Mouse (Mus musculus): ENCODE results near the gene Tnnt2. TPM values are rescaled to one million over a fixed set of nuclear protein-coding genes. Genes with fewer than 3 reads are reported as not detected.
A peak's percentile ranks its signal among the peaks of the same experiment; 100 is the strongest.

The Tnnt2 gene
- 40.8 and 48.4 TPM in 2 replicates for polyA plus RNA-seq (2015; fragmentation: Nextera tagmentation; extraction: Ambion mirVana)

DNA sequence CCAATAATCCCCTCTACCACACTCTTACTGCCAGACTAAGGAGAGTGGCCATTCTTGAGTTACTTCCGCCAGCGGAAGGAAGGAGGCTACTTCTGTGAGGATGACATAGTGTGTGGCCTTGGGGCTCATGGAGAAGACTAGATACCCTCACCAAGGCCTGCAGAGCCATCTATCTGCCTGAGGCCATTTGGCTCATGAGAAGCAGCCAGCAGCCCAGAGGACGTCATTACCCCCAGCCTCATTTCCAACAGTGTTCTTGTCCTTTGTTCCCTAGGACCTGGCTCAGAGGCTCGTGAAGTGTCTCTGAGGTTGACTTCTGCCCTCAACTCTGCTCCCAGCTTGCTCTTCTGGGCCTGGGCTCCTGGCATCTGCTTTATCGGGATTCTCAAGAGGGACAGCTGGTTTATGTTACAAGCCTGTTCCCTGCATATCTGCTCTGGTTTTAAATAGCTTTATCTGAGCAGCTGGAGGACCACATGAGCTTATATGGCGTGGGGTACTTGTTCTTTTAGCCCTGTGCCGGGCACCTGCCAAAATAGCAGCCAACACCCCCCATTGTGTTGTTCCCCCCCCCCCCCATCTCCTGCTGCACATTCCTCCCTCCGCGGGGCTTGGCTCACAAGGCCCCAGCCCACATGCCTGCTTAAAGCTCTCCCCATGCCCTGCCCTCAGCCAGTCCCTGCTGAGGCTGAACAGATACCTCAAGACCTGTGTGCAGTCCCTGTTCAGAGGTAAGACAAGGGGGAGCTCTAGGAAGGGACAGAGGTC, at the start of gene Tnnt2:
Gene Tnnt2 (plus strand): TSS at position 639 of the 768 bp plus-strand sequence.
- Histone ChIP-seq H3K9ac (ENCODE audit: low read length) (0 out of 2 replicates have a peak within 1 kb of the TSS, but pooled peaks have one; percentile 8), H3K27ac (ENCODE audit: low read length) (peak within 1 kb of the TSS; percentile 46; the same call in 1 of the 2 replicates), H3K36me3 (ENCODE audit: control insufficient read depth, insufficient read depth, low read length) (no peaks in the 10 kb centered on the region), H3K4me2 (ENCODE audit: low read depth, low read length) (no peak within 1 kb of the TSS), H3K4me1 (ENCODE audit: control insufficient read depth, insufficient read depth, low read length) (peaks cover 15% of the 10 kb centered on the region; the same call in 1 of the 2 replicates), H3K27me3 (ENCODE audit: control insufficient read depth, insufficient read depth, low read length) (no peaks in the 10 kb centered on the region), H3K9me3 (replicated peaks; ENCODE audit: control insufficient read depth, low read length) (no peaks in the 10 kb centered on the region), H3K4me3 (replicated peaks; ENCODE audit: low read length) (no peak within 1 kb of the TSS)
- peak; percentile 23; the same call in 1 of the 2 replicates for ATAC-seq (ENCODE audit: insufficient read depth, low FRiP score)
- 28% methylated on average over 9 of the region's 9 CpGs for WGBS

DNA sequence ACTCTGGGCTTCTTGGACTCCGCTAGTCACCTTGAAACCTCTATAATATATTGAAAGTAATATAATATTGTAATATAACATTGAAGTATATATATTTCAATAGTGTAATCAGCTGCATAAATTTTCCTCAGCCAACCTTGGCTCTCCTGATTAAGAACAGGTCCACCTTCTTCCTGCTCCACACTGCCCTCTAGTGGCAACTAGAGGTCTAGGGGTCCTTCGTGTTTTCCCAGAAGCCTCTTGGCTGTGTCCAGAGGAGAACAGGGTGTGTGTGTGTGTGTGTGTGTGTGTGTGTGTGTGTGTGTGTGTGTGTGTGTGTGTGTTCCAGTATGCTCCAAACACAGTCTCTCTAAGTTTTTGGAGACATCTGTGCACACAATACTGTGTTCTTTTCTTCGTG, 48.4 kb upstream of the Tnnt2 start:
- H3K27ac ChIP-seq (ENCODE audit: low read length): no peak overlapping the region
- 50% methylated on average over 3 of the region's 3 CpGs for WGBS
- H3K27me3 ChIP-seq (ENCODE audit: control insufficient read depth, insufficient read depth, low read length): no peaks in the 10 kb centered on the region
- ATAC-seq (ENCODE audit: insufficient read depth, low FRiP score): peak; percentile 51; the same call in 1 of the 2 replicates
- no peaks in the 10 kb centered on the region for H3K36me3 ChIP-seq (ENCODE audit: control insufficient read depth, insufficient read depth, low read length)
- H3K4me3 ChIP-seq (replicated peaks; ENCODE audit: low read length): no peak overlapping the region
- H3K9ac ChIP-seq (ENCODE audit: low read length): no peak overlapping the region
- H3K9me3 ChIP-seq (replicated peaks; ENCODE audit: control insufficient read depth, low read length): no peaks in the 10 kb centered on the region
- H3K4me2 ChIP-seq (ENCODE audit: low read depth, low read length): no peak overlapping the region
- peaks cover 12% of the 10 kb centered on the region; the same call in 1 of the 2 replicates for H3K4me1 ChIP-seq (ENCODE audit: control insufficient read depth, insufficient read depth, low read length)

DNA sequence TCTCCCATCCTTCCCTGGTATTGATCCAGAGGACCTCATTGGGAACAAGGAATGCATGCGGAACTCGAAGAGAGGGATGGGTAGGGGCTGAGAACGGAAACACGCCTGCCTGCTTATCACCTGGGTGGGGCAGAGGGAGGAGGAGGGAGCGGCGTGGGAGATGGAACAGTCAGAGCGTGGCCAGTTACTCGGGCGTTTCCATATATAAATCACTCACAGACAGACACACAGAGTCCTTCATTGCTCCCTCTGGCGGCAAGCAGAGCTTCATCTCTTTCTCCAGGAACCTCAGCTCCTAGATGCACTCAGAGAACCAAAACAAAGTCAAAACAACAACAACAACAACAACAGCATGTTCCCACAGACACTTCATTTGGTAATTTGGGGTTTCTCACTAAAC, 47.4 kb upstream of the Tnnt2 start:
- no peak for ATAC-seq (ENCODE audit: insufficient read depth, low FRiP score)
- Histone ChIP-seq H3K36me3 (ENCODE audit: control insufficient read depth, insufficient read depth, low read length) (no peaks in the 10 kb centered on the region), H3K27me3 (ENCODE audit: control insufficient read depth, insufficient read depth, low read length) (no peaks in the 10 kb centered on the region), H3K27ac (ENCODE audit: low read length) (peak overlapping the region; percentile 40), H3K4me1 (ENCODE audit: control insufficient read depth, insufficient read depth, low read length) (peaks cover 20% of the 10 kb centered on the region), H3K9ac (ENCODE audit: low read length) (no peak overlapping the region), H3K4me2 (ENCODE audit: low read depth, low read length) (peak overlapping the region; percentile 25; the same call in 1 of the 2 replicates), H3K9me3 (replicated peaks; ENCODE audit: control insufficient read depth, low read length) (no peaks in the 10 kb centered on the region), H3K4me3 (replicated peaks; ENCODE audit: low read length) (no peak overlapping the region)
- WGBS: 16% methylated on average over 10 of the region's 10 CpGs

DNA sequence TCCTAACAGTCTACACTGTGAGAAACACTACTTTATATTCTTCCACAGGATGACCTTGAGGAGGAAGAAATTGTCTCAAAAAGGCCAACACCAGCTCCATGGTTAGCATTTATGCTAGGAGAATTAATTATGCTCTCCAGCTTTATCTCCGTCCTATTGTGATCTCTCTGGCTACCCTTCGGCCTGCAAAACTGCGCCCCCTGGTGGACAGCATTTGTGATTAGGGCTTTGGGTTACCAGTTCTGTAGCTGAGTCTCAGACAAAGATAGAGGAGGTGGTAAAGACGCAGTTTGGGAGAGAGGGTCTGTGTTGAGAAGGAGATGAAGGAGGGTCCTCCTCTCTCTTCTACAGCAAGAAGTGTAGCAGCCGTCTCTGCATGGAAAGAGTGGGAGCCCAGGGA, 46.3 kb upstream of the Tnnt2 start:
- H3K4me1 ChIP-seq (ENCODE audit: control insufficient read depth, insufficient read depth, low read length): peaks cover 30% of the 10 kb centered on the region
- no peak overlapping the region for H3K9ac ChIP-seq (ENCODE audit: low read length)
- WGBS: 11% methylated on average over 5 of the region's 5 CpGs
- no peak overlapping the region for H3K4me2 ChIP-seq (ENCODE audit: low read depth, low read length)
- no peak for ATAC-seq (ENCODE audit: insufficient read depth, low FRiP score)
- no peaks in the 10 kb centered on the region for H3K36me3 ChIP-seq (ENCODE audit: control insufficient read depth, insufficient read depth, low read length)
- H3K9me3 ChIP-seq (replicated peaks; ENCODE audit: control insufficient read depth, low read length): no peaks in the 10 kb centered on the region
- no peak overlapping the region for H3K4me3 ChIP-seq (replicated peaks; ENCODE audit: low read length)
- no peaks in the 10 kb centered on the region for H3K27me3 ChIP-seq (ENCODE audit: control insufficient read depth, insufficient read depth, low read length)
- H3K27ac ChIP-seq (ENCODE audit: low read length): no peak overlapping the region

DNA sequence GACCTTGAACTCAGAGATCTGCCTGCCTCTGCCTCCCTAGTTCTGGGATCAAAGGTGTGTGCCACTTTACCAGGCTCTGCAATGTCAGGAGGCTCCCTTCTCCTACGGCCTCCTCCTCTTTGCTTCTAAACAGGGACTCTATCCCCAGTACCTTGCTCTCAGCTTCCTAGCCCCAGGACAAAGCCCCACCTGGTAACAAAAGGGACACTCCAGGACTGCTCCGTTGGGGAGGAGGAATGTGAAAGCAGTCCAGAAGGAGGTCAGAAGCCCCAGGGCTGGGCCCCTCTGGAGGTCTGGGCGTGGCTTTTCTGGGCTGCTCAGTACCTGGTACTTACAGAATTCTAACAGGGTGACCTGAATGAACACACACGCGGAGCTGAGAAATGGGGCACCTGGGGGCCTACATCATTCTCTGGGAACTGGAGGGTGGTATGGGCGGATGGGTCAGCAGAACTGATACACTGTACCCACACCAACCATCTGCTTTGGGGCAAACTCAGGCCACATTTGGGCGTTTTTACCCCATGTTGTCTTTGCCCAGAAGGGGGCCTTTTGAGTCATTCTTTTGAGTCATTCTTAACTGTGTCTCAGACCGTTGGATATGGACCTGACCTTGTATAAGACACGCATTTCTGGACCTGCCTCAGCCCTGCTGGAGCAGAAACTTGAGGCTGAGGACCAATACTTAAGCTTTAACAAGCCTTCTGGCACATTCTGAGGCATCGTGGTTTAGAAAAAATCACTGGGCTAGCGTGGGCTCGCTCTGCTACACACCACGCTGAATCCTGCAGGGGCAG, 43.8 kb upstream of the Tnnt2 start:
- Histone ChIP-seq H3K27ac (ENCODE audit: low read length) (peak overlapping the region; percentile 98), H3K27me3 (ENCODE audit: control insufficient read depth, insufficient read depth, low read length) (no peaks in the 10 kb centered on the region), H3K4me1 (ENCODE audit: control insufficient read depth, insufficient read depth, low read length) (peaks cover 35% of the 10 kb centered on the region), H3K36me3 (ENCODE audit: control insufficient read depth, insufficient read depth, low read length) (no peaks in the 10 kb centered on the region), H3K9me3 (replicated peaks; ENCODE audit: control insufficient read depth, low read length) (no peaks in the 10 kb centered on the region), H3K4me2 (ENCODE audit: low read depth, low read length) (no peak overlapping the region), H3K4me3 (replicated peaks; ENCODE audit: low read length) (no peak overlapping the region), H3K9ac (ENCODE audit: low read length) (no peak overlapping the region)
- 66% methylated on average over 13 of the region's 13 CpGs for WGBS
- no peak for ATAC-seq (ENCODE audit: insufficient read depth, low FRiP score)

DNA sequence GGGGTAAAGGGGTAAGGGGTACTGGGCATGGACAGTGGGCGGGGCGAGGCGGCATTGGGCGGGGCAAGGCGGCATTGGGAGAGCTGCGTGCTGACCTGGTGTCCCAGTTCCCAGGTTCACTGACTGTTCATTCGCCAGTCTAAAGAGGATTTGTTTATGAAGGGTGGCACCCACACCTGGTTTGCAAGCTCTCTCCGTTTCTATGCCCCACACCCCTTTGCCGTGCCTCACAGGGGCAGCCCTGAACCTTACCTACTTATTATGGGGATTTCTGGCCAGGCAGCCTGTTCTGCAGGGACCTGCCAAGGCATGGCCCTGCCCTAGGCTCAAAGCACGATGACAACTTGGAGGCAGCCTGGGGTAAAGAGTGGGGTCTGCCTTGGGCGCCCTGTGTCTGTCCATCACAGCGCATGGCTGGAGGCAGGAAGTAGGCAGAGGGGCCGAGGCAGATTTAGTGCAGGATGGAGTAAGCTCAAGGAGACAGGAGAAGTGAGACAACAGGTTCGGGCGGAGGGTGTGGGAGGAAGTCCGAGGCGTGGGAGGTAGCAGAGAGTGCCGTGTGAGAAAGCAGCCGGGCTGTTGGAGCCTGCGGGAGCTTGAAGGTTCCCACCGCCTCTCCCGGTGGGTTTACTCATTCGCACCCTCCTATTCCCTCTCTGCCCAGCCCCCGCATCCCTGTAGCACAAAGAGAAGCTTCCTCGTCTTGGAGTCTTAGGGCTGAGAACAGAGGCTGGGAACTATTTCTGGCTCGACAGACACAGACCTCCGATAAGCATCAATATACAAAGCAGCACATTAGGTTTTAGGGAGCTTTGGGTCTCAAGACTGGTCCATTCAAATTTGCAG, 42.6 kb upstream of the Tnnt2 start:
- H3K27ac ChIP-seq (ENCODE audit: low read length): peak overlapping the region; percentile 98
- peak overlapping the region; percentile 58 for H3K4me2 ChIP-seq (ENCODE audit: low read depth, low read length)
- H3K9ac ChIP-seq (ENCODE audit: low read length): peak overlapping the region; percentile 55
- H3K9me3 ChIP-seq (replicated peaks; ENCODE audit: control insufficient read depth, low read length): no peaks in the 10 kb centered on the region
- ATAC-seq (ENCODE audit: insufficient read depth, low FRiP score): peak; percentile 70
- H3K4me3 ChIP-seq (replicated peaks; ENCODE audit: low read length): peak overlapping the region; percentile 36
- 8% methylated on average over 27 of the region's 27 CpGs for WGBS
- peaks cover 32% of the 10 kb centered on the region for H3K4me1 ChIP-seq (ENCODE audit: control insufficient read depth, insufficient read depth, low read length)
- no peaks in the 10 kb centered on the region for H3K36me3 ChIP-seq (ENCODE audit: control insufficient read depth, insufficient read depth, low read length)
- H3K27me3 ChIP-seq (ENCODE audit: control insufficient read depth, insufficient read depth, low read length): no peaks in the 10 kb centered on the region

DNA sequence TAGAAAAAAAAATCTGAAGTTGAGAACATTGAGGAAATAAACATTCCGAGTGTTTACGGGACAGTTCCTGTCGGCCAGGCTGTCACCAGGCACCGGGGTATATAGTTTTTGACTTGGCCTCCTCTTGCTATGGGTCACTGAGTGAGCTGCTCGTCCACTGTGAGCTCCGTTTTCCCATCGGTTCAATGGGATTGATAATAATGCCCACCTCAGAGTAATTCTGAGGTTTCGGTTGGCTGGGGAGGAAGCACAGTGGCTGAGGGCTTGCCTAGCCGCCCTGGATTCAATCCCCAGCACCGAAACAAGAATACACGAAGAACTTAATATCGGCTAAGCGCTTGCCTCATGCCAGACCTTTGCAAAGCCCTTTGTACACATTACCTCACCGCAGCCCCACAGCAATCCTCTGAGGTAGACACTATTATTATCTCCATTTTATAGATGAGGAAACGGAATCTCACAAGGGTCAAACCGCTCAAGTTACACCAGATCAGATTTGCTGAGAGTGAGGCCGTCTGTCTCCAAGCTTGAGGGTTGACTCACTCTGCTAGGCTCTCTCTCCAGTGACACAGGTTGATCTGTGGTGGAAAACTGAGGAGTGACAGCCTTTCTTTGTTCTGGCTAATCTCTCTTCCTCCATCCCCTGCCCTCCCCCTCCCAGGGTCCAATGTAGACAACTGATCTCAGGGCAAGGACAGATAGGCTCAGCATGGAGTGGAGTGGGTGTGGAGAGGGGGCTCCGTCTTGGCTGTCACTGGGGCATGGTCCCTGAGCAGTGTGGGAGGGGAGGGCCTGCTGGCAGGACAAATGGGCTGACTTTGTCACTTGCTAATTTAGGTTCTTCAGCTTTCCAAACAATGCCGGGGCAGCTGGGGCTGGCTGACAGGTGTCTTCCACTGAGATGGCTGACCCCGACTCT, 41.7 kb upstream of the Tnnt2 start:
- H3K9me3 ChIP-seq (replicated peaks; ENCODE audit: control insufficient read depth, low read length): no peaks in the 10 kb centered on the region
- H3K36me3 ChIP-seq (ENCODE audit: control insufficient read depth, insufficient read depth, low read length): no peaks in the 10 kb centered on the region
- H3K27ac ChIP-seq (ENCODE audit: low read length): peak overlapping the region; percentile 98
- ATAC-seq (ENCODE audit: insufficient read depth, low FRiP score): peak; percentile 26; the same call in 1 of the 2 replicates
- peaks cover 33% of the 10 kb centered on the region for H3K4me1 ChIP-seq (ENCODE audit: control insufficient read depth, insufficient read depth, low read length)
- peak overlapping the region; percentile 55 for H3K9ac ChIP-seq (ENCODE audit: low read length)
- peak overlapping the region; percentile 58 for H3K4me2 ChIP-seq (ENCODE audit: low read depth, low read length)
- H3K4me3 ChIP-seq (replicated peaks; ENCODE audit: low read length): peak overlapping the region; percentile 36
- 20% methylated on average over 20 of the region's 20 CpGs for WGBS
- no peaks in the 10 kb centered on the region for H3K27me3 ChIP-seq (ENCODE audit: control insufficient read depth, insufficient read depth, low read length)

DNA sequence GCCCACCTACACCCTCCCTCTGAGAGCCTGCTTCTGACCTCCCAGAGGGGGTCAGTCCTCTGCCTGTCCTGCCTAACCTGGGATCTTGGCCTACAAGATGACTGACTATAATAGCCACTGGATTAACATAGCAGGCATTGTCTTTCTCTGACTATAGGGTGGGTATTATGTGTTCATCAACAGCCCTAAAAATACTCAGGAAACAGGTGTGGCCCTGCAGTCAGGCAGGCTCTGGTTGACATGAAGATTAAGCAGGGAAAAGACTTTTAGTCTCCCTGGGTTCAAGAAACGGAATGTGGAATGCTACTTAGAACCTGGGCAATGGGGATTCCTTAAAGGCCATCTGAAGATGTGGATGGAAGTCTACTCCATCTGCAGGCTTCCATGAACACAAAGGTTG, 37.7 kb upstream of the Tnnt2 start:
- ATAC-seq (ENCODE audit: insufficient read depth, low FRiP score): no peak
- no peak overlapping the region for H3K9ac ChIP-seq (ENCODE audit: low read length)
- no peak overlapping the region for H3K4me3 ChIP-seq (replicated peaks; ENCODE audit: low read length)
- H3K27ac ChIP-seq (ENCODE audit: low read length): no peak overlapping the region
- H3K9me3 ChIP-seq (replicated peaks; ENCODE audit: control insufficient read depth, low read length): no peaks in the 10 kb centered on the region
- H3K4me2 ChIP-seq (ENCODE audit: low read depth, low read length): no peak overlapping the region
- peaks cover 39% of the 10 kb centered on the region for H3K4me1 ChIP-seq (ENCODE audit: control insufficient read depth, insufficient read depth, low read length)
- WGBS: 71% methylated on average over 1 of the region's 1 CpGs
- H3K36me3 ChIP-seq (ENCODE audit: control insufficient read depth, insufficient read depth, low read length): no peaks in the 10 kb centered on the region
- no peaks in the 10 kb centered on the region for H3K27me3 ChIP-seq (ENCODE audit: control insufficient read depth, insufficient read depth, low read length)

Measured in stomach, embryonic 16.5 days (tissue).